Mouse (Mus musculus) limb, embryonic 14.5 days (tissue): ENCODE measurements around the gene Cd22. TPM values are rescaled to one million over a fixed set of nuclear protein-coding genes. Genes with fewer than 3 reads are reported as not detected.
"Not testable (repeated sequence)": the region's sequence is repeated elsewhere in the genome, so short reads cannot be mapped to it uniquely, and the experiment has no call there.

Experiments
- ATAC-seq: fragments of 200-750 bp; cut with Nextera tagmentation; 2 replicates; pipeline ENCODE4 v1.8.0; 2017; ENCODE audit warnings: low read depth, moderate number of reproducible peaks, moderate TSS enrichment; ENCODE audit not compliant: low FRiP score
- DNase-seq: peaks from one replicate; pipeline ENCODE4 v3.0.0-alpha.2; 2015; ENCODE audit warnings: low spot score
- H3K27ac ChIP-seq: fragments of 300-500 bp; sonication (generic); replicated peaks from 2 replicates; pipeline ENCODE4 v1.5.1; 2014; ENCODE audit warnings: low read depth, mild to moderate bottlenecking, low read length, moderate library complexity, mixed read lengths
- H3K27me3 ChIP-seq: fragments of 300-500 bp; sonication (generic); 2 replicates; pipeline ENCODE4 v1.6.1; 2014; ENCODE audit warnings: low read length, mixed read lengths; ENCODE audit not compliant: control insufficient read depth, insufficient read depth
- H3K36me3 ChIP-seq: fragments of 300-500 bp; sonication (generic); 2 replicates; pipeline ENCODE4 v1.6.1; 2014; ENCODE audit warnings: mild to moderate bottlenecking, low read length, moderate library complexity, mixed read lengths; ENCODE audit not compliant: control insufficient read depth, insufficient read depth
- H3K4me1 ChIP-seq: fragments of 300-500 bp; sonication (generic); 2 replicates; pipeline ENCODE4 v1.6.1; 2014; ENCODE audit warnings: antibody characterized with exemption, low read length, mixed read lengths; ENCODE audit not compliant: control insufficient read depth, insufficient read depth
- H3K4me2 ChIP-seq: fragments of 300-500 bp; sonication (generic); replicated peaks from 2 replicates; pipeline ENCODE4 v1.6.1; 2014; ENCODE audit warnings: low read depth, mild to moderate bottlenecking, low read length, moderate library complexity; ENCODE audit not compliant: severe bottlenecking
- H3K4me3 ChIP-seq: fragments of 300-500 bp; sonication (generic); replicated peaks from 2 replicates; pipeline ENCODE4 v1.5.1; 2014; ENCODE audit warnings: low read length
- H3K9ac ChIP-seq: fragments of 300-500 bp; sonication (generic); 2 replicates; pipeline ENCODE4 v1.6.1; 2014; ENCODE audit warnings: mild to moderate bottlenecking, low read depth, low read length, moderate library complexity; ENCODE audit not compliant: severe bottlenecking
- H3K9me3 ChIP-seq: fragments of 300-500 bp; sonication (generic); 2 replicates; pipeline ENCODE4 v1.6.1; 2016; ENCODE audit warnings: low read length; ENCODE audit not compliant: control insufficient read depth
- POLR2A ChIP-seq: fragments of 200-500 bp; IDR thresholded peaks from 2 replicates; pipeline ENCODE4 v1.8.0; 2012; ENCODE audit warnings: inconsistent platforms, mild to moderate bottlenecking, moderate library complexity, borderline replicate concordance; ENCODE audit not compliant: insufficient read depth, insufficient read length; ENCODE audit errors: extremely low read depth
- WGBS: fragments of 180-500 bp; shearing (Covaris S2); extraction: QIAGEN DNeasy Blood & Tissue Kit; methylation state at CpG from one replicate; pipeline ENCODE4 v1.1.7; 2014; 5-methylcytosine and 5-hydroxymethylcytosine counted together
- polyA plus RNA-seq, 2 experiments: library from polyadenylated mRNA; depleted of rRNA in 1 of 2; stranded (reverse) in 1 of 2; unstranded in 1 of 2; fragments of >200 nt; fragmentation: Nextera tagmentation in 1 of 2; extraction: Ambion mirVana in 1 of 2; gene quantifications; 2 replicates each; pipeline versions ENCODE4 v1.2.1 to v1.2.3; 2012 to 2014

Cd22 gene
- polyA plus RNA-seq, 2 experiments, result 0.10 to 0.11 TPM

DNA sequence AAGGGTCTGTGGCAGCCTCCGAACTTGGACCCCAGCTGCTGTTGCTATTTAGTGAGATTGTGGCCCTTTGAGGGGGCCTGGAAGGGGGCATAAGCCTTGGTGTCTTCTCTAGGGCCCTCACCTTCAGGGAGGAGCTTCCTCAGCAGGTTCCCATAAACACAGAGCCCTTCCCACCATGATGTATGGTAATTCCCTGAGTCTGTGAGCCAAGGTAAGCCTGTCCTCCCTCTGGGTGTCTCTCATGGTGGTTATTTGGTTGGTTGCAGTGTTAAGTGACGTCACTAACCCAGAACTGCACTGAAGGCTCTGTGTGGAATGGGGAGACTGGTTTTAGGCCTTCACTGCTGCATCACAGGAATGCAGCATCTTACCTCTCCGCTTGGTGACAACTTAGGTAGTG, 50.7 kb downstream of the Cd22 start:
- H3K27ac ChIP-seq, result no peak overlapping the region
- 60% methylated on average over 3 of the region's 3 CpGs for WGBS
- H3K36me3 ChIP-seq, result no peaks in the 10 kb centered on the region
- H3K27me3 ChIP-seq, result no peaks in the 10 kb centered on the region
- DNase-seq (no peak), ATAC-seq (no peak)
- no peaks in the 10 kb centered on the region for H3K4me1 ChIP-seq
- H3K9me3 ChIP-seq, result no peaks in the 10 kb centered on the region
- TF ChIP-seq POLR2A, result no peak
- H3K9ac ChIP-seq, result no peak overlapping the region
- H3K4me2 ChIP-seq, result no peak overlapping the region
- no peak overlapping the region for H3K4me3 ChIP-seq

DNA sequence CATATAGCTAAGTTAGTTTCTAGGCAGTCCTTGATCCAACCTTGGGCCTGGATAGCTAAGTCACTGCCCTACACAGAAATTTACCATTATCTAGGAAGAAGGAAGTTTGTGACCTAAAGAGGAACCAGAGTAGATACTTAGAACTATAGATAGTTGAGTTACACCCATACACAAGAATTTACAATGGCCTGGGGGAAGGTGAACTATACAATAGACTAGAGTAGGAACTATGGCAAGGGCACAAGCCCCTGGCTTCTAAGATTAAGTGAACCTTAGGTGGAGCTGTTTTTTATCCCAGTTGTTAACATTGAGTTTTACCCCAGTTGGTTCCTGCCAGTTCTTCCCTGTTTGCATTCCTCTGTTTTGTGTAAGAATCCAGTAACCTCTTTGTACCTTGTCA, 51.3 kb downstream of the Cd22 start:
- not testable (repeated sequence) for H3K4me1 ChIP-seq, H3K4me2 ChIP-seq, H3K9me3 ChIP-seq, ATAC-seq, H3K4me3 ChIP-seq, H3K27ac ChIP-seq, H3K36me3 ChIP-seq, H3K9ac ChIP-seq, H3K27me3 ChIP-seq, DNase-seq

DNA sequence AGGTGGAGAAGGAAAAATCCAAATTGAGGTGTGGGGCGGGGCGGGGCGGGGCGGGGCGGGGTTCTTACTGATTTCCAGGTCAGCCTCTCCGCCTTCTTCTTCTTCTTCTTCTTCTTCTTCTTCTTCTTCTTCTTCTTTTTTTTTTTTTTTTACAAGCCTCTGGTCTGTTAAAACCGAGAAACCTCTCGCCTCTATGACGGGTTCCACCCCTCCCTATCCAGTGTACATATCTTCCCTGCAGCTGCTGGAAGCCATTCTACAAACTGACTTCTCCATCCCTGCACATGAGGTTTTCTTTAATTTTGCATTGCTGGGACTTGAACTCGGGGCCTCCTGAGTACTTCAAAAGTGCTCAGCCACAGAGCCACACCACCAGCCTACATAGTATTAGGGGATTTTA, 53.5 kb downstream of the Cd22 start:
- no peaks in the 10 kb centered on the region for H3K9me3 ChIP-seq
- H3K4me1 ChIP-seq, result no peaks in the 10 kb centered on the region
- TF ChIP-seq POLR2A, result no peak
- no peak overlapping the region for H3K9ac ChIP-seq
- H3K4me2 ChIP-seq, result no peak overlapping the region
- ATAC-seq (no peak), DNase-seq (no peak)
- no peaks in the 10 kb centered on the region for H3K27me3 ChIP-seq
- no peak overlapping the region for H3K4me3 ChIP-seq
- no peak overlapping the region for H3K27ac ChIP-seq
- WGBS, result 89% methylated on average over 10 of the region's 10 CpGs
- no peaks in the 10 kb centered on the region for H3K36me3 ChIP-seq

DNA sequence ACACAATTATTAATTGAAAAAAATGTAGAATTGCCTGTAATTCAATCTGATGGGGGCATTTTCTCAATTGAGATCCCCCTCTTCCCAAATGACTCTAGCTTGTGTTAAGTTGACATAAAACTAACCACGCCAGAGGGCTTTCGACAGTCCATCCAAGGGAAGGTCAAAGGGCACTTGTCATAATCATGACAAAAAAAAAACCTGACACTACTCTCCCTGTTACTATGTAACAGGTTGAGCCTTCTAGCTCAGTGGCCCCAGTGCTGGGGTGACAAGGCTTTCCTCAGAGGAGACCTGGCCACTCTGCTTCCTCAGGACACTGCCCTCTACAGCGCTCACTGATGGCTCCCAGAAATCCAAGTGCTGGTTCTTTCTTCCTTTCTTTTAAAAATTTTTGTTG, 55.8 kb downstream of the Cd22 start:
- no peak for TF ChIP-seq POLR2A
- Histone ChIP-seq H3K4me1 (no peaks in the 10 kb centered on the region), H3K9me3 (no peaks in the 10 kb centered on the region), H3K27ac (no peak overlapping the region), H3K9ac (no peak overlapping the region), H3K27me3 (no peaks in the 10 kb centered on the region), H3K4me2 (no peak overlapping the region), H3K36me3 (no peaks in the 10 kb centered on the region), H3K4me3 (no peak overlapping the region)
- ATAC-seq (no peak), DNase-seq (no peak)
- WGBS, result 96% methylated on average over 3 of the region's 3 CpGs

DNA sequence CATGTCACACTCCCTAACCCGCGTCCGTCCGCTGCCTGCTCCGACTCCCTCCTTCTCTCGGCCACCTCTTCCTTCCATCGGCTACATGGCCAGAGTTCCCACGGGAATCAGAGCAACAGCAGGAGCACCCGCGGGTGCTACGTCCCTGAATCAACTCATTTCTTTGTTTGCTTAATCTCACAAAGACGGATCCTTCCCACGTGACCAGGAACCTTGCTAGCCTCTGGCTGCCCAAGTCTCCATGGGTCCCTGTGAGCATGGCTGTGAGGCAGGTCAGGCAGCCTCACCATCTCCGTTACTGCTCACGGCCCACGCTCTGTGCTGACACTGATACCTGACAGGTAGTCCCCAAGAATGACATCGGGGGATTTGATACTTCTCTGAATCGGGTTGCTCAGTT, 56.5 kb downstream of the Cd22 start, which contains the start of gene Ffar2:
Gene Ffar2, minus strand, starts transcription at position 101 of the 400 bp plus-strand sequence.
- no peak for TF ChIP-seq POLR2A
- Histone ChIP-seq H3K4me2 (no peak within 1 kb of the TSS), H3K4me3 (no peak within 1 kb of the TSS), H3K9me3 (no peaks in the 10 kb centered on the region), H3K4me1 (no peaks in the 10 kb centered on the region), H3K9ac (no peak within 1 kb of the TSS), H3K27ac (no peak within 1 kb of the TSS), H3K36me3 (no peaks in the 10 kb centered on the region), H3K27me3 (no peaks in the 10 kb centered on the region)
- no peak for DNase-seq
- ATAC-seq, result no peak
- 90% methylated on average over 18 of the region's 18 CpGs for WGBS

DNA sequence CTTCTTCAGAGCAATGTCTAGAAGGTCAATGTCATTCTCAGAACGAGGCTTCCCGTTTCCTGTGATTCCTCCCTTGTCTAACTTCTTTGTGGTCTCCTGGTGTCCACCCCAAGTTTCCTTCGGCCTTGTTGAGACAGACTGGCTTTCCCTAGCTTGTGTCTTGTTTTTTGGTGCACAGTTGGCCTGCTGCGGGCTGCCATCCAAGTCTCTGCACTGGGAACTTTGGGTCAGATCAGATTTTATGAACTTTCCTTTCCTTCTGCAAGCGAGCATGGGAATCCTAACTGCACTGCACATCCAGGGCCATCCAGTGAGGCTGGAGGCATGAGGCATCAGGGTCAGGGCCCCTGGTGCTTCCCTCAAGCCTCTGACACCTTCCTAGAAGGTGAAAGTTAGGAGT, 58.6 kb downstream of the Cd22 start:
- 66% methylated on average over 5 of the region's 5 CpGs for WGBS

More for the DNA sequence above, 58.6 kb downstream of the Cd22 start:
- H3K36me3 ChIP-seq, result no peaks in the 10 kb centered on the region
- DNase-seq (no peak), ATAC-seq (no peak)
- H3K27ac ChIP-seq, result no peak overlapping the region
- H3K4me2 ChIP-seq, result no peak overlapping the region
- no peak for TF ChIP-seq POLR2A
- H3K4me3 ChIP-seq, result no peak overlapping the region
- H3K4me1 ChIP-seq, result no peaks in the 10 kb centered on the region
- H3K27me3 ChIP-seq, result no peaks in the 10 kb centered on the region
- no peak overlapping the region for H3K9ac ChIP-seq
- no peaks in the 10 kb centered on the region for H3K9me3 ChIP-seq
